Mouse (Mus musculus): ENCODE measurements around the gene Csf1. TPM values are rescaled to one million over a fixed set of nuclear protein-coding genes. Genes with fewer than 3 reads are reported as not detected.

The Csf1 gene
- total and polyA plus RNA-seq, 3 experiments, result 0.12 to 0.19 TPM; not detected in 1

DNA sequence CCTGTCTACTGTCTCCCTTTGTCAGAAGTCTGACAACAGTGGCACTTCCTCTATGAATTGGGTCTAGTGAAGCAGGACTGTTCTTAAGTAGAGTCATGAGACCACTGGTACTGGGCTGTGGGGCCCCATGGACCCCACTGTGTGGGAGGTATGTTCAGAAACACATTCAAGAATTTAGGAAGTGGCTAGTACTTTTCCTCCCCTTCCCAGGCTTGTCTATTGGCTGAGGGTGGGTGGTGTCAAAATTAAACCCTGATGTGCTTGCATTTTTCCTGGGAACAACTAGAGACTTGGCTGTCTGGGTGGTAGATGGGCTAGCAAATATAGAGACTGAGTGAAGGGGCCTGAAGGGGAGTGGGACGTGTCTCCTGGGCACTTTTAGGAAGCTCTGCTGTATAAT, 31.8 kb downstream of the Csf1 start:
- H3K4me1 ChIP-seq (ENCODE audit: control insufficient read depth in 1 of 2, insufficient read depth in 2 of 2, low read length in 2 of 2), result no peaks in the 10 kb centered on the region
- no peak for DNase-seq (ENCODE audit: low read depth, low spot score)
- no peaks in the 10 kb centered on the region for H3K36me3 ChIP-seq (ENCODE audit: control insufficient read depth in 1 of 2, insufficient read depth in 2 of 2, low read length in 2 of 2)
- no peaks in the 10 kb centered on the region for H3K79me2 ChIP-seq (ENCODE audit: control insufficient read depth, insufficient read depth, low read length, poor library complexity)
- no peak for TF ChIP-seq POLR2A (IDR thresholded peaks at IDR 0.05; ENCODE audit: control insufficient read depth in 1 of 2, insufficient read depth in 1 of 2, low read depth in 1 of 2, low read length in 2 of 2, poor library complexity in 1 of 2)
- TF ChIP-seq POLR2AphosphoS5 (IDR thresholded peaks at IDR 0.05; ENCODE audit: borderline replicate concordance, low read depth, low read length), result no peak
- no peak for TF ChIP-seq JUND (IDR thresholded peaks at IDR 0.05; ENCODE audit: low read depth, low read length)
- no peak for TF ChIP-seq MAX (IDR thresholded peaks at IDR 0.05; ENCODE audit: low read length)
- TF ChIP-seq KAT2A (conservative IDR thresholded peaks at IDR 0.05; ENCODE audit: low read depth, low read length), result no peak
- no peaks in the 10 kb centered on the region for H3K9me3 ChIP-seq (replicated peaks; ENCODE audit: insufficient read depth, low read length)
- no peak overlapping the region for H3K4me3 ChIP-seq (ENCODE audit: control insufficient read depth in 1 of 2, insufficient read depth in 1 of 2, low read depth in 2 of 2, low read length in 2 of 2)
- H3K27me3 ChIP-seq (ENCODE audit: control insufficient read depth in 1 of 2, insufficient read depth in 2 of 2, low read length in 2 of 2), result peaks cover 16 to 24% of the 10 kb centered on the region in 2 experiments
- no peak overlapping the region for H3K27ac ChIP-seq (ENCODE audit: control insufficient read depth, low read depth, low read length)
- no peak overlapping the region for H3K9ac ChIP-seq (ENCODE audit: control insufficient read depth, low read depth, low read length, poor library complexity, severe bottlenecking)

DNA sequence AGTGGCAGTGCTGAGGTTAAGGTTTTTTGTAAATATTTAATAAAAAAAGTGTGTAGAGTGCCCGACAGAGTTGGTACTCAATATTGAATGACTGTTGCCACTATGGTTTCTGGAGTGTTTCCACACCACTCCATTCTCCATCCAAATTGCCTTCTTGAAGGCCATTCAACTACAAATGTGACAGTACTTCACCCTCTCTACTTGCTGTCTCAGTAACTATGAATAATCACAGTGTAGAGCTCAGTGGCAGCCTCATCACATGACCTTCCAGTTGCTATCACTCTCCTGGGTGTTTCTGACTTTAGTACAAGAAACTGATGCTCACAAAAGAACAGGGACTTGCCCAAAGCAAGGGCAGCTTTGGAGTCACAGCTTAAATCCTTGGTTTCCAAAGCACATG, 44.3 kb downstream of the Csf1 start:
- H3K36me3 ChIP-seq (ENCODE audit: control insufficient read depth in 1 of 2, insufficient read depth in 2 of 2, low read length in 2 of 2), result no peaks in the 10 kb centered on the region
- no peaks in the 10 kb centered on the region for H3K9me3 ChIP-seq (replicated peaks; ENCODE audit: insufficient read depth, low read length)
- no peak for TF ChIP-seq TAL1 (IDR thresholded peaks at IDR 0.05; ENCODE audit: low read length)
- no peak for TF ChIP-seq CHD2 (IDR thresholded peaks at IDR 0.05; ENCODE audit: low read length)
- TF ChIP-seq MYB (IDR thresholded peaks at IDR 0.05; ENCODE audit: low read depth, low read length), result no peak
- no peak for TF ChIP-seq UBTF (IDR thresholded peaks at IDR 0.05; ENCODE audit: borderline replicate concordance, insufficient read depth, low read depth, low read length)
- no peak for TF ChIP-seq USF2 (IDR thresholded peaks at IDR 0.05; ENCODE audit: borderline replicate concordance in 1 of 2, insufficient read depth in 1 of 2, low read depth in 1 of 2, low read length in 2 of 2)
- no peak for TF ChIP-seq SMC3 (IDR thresholded peaks at IDR 0.05; ENCODE audit: low read depth, low read length)
- no peak for TF ChIP-seq POLR2A (IDR thresholded peaks at IDR 0.05; ENCODE audit: control insufficient read depth in 1 of 2, insufficient read depth in 1 of 2, low read depth in 1 of 2, low read length in 2 of 2, poor library complexity in 1 of 2)
- TF ChIP-seq TCF12 (IDR thresholded peaks at IDR 0.05; ENCODE audit: low read depth, low read length), result no peak
- no peak for TF ChIP-seq ELF1 (IDR thresholded peaks at IDR 0.05; ENCODE audit: low read depth, low read length)
- TF ChIP-seq ETS1 (IDR thresholded peaks at IDR 0.05; ENCODE audit: low read depth, low read length), result no peak
- TF ChIP-seq TBP (IDR thresholded peaks at IDR 0.05; ENCODE audit: low read depth, low read length), result no peak
- TF ChIP-seq JUND (IDR thresholded peaks at IDR 0.05; ENCODE audit: low read depth, low read length), result no peak
- DNase-seq (ENCODE audit: low read depth, low spot score), result no peak
- no peaks in the 10 kb centered on the region for H3K4me1 ChIP-seq (ENCODE audit: control insufficient read depth in 1 of 2, insufficient read depth in 2 of 2, low read length in 2 of 2)
- no peak overlapping the region for H3K27ac ChIP-seq (ENCODE audit: control insufficient read depth, low read depth, low read length)
- no peak overlapping the region for H3K4me3 ChIP-seq (ENCODE audit: control insufficient read depth in 1 of 2, insufficient read depth in 1 of 2, low read depth in 2 of 2, low read length in 2 of 2)
- peaks cover 20 to 46% of the 10 kb centered on the region in 2 experiments for H3K27me3 ChIP-seq (ENCODE audit: control insufficient read depth in 1 of 2, insufficient read depth in 2 of 2, low read length in 2 of 2)
- no peaks in the 10 kb centered on the region for H3K79me2 ChIP-seq (ENCODE audit: control insufficient read depth, insufficient read depth, low read length, poor library complexity)
- no peak overlapping the region for H3K9ac ChIP-seq (ENCODE audit: control insufficient read depth, low read depth, low read length, poor library complexity, severe bottlenecking)

Data from MEL (cell line).